9 mouse cellular contexts compared by ENCODE assay signal in the genomic region with DNA sequence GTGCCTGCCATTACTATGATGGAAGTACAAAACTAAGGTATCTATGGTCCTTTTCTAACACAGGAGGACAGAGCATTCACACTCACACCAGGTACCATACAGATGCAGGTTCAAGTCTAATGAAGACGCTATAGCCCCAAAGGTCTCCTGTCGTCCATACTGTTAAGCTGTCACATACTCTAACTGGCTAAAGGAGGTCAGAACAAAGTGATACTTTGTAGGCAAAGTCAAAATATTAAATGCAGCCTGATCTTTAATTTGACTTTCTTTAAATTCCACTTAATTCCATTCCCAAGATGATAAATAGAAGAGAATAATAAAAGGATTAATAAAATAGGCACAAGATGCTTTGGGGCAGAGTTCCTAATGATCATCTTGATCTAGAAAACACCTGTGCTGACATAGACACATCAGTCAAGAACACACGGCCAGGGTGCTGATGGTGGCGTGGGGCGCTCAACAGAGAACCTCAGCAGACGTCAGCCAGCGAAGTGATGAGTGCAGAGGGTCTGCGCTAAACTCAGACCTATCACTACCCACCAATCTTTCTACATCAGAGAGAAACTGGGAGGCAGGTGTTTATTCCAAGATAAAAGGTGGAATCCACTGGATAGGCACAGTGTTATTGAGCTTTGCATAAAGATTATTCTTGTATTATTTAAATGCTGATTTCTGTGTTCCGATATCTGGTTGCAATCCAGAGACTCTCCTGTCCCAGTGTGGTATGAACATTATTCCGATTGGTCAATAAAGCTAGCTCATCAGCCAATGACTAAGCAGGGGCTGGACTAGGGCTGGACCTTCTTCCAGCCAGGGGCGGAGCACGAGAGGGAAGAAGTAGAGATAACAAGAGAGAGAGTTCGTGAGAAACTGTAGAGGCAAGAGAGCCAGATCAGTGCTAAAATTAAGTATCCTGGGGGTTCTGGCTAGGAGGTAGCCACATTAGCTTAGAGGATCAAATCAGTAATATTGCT. TPM values are rescaled to one million over a fixed set of nuclear protein-coding genes. Genes with fewer than 3 reads are reported as not detected.
DNase-seq lines count a peak whose midpoint lies in the region; ATAC-seq and TF ChIP-seq lines count a peak whose summit lies in the region.
"Had no signal": no experiment of that assay in that cellular context is flagged by ENCODE, and none has a peak within 500 bp of the region (broad histone marks: within the 10 kb centered on the region; RNA-seq: fewer than 3 reads in every experiment).

No protein-coding gene starts in this region.

- no peak overlapping the region for H3K4me2 ChIP-seq in stomach, postnatal 0 days (replicated peaks; ENCODE audit: low read depth)

- peak; percentile 33 for DNase-seq in adrenal gland, postnatal 10 days
- no peak for DNase-seq in adrenal gland, adult 18-20 months (ENCODE audit: low spot score in 2 of 2)
- DNase-seq in retina, postnatal 1 day = peak; percentile 29
- DNase-seq in retina, embryonic 14.5 days (ENCODE audit: low spot score) = no peak
- peak; percentile 67 for DNase-seq in liver, adult 2 months (ENCODE audit: extremely low read depth, low read depth, low spot score)
- DNase-seq in stomach, postnatal 0 days (ENCODE audit: low spot score) = peak; percentile 36
- no peak for DNase-seq in adipocyte (ENCODE audit: low spot score)
- DNase-seq in frontal cortex, postnatal 14 days (ENCODE audit: low spot score in 2 of 2) = no peak
- DNase-seq: right cerebral cortex, postnatal 14 days had no signal

- H3K9me3 ChIP-seq in stomach, postnatal 0 days (ENCODE audit: control insufficient read depth, low read length) = no peaks in the 10 kb centered on the region

- H3K9ac ChIP-seq in liver, adult 2 months (ENCODE audit: low read depth, low read length) = no peak overlapping the region
- H3K9ac ChIP-seq in stomach, postnatal 0 days (ENCODE audit: low read length) = no peak overlapping the region

- TF ChIP-seq POLR2A in liver, adult 2 months (IDR thresholded peaks at IDR 0.05; ENCODE audit: extremely low read depth, insufficient read depth, low read length) = no peak

- ATAC-seq in stomach, postnatal 0 days (ENCODE audit: low FRiP score, low TSS enrichment) = peak; percentile 68

- peaks cover 6% of the 10 kb centered on the region; the same call in 1 of the 2 replicates for H3K36me3 ChIP-seq in liver, adult 2 months (ENCODE audit: control insufficient read depth, insufficient read depth, low read length)
- H3K36me3 ChIP-seq in stomach, postnatal 0 days (ENCODE audit: control insufficient read depth, insufficient read depth, low read length) = peaks cover 5% of the 10 kb centered on the region; the same call in 1 of the 2 replicates

- 62% methylated on average over 13 of the region's 13 CpGs for WGBS in liver, adult 2 months
- WGBS in stomach, postnatal 0 days = 64% methylated on average over 13 of the region's 13 CpGs

- H3K27ac ChIP-seq in liver, adult 2 months (replicated peaks; ENCODE audit: insufficient read depth, low read depth, low read length) = no peak overlapping the region
- no peak overlapping the region for H3K27ac ChIP-seq in stomach, postnatal 0 days (replicated peaks)

- no peak for TF ChIP-seq CTCF in liver, adult 2 months (IDR thresholded peaks at IDR 0.05; ENCODE audit: low read depth, low read length)
- TF ChIP-seq CTCF in stomach, postnatal 0 days (IDR thresholded peaks at IDR 0.05; ENCODE audit: low read depth) = no peak

- H3K4me3 ChIP-seq in liver, adult 2 months (ENCODE audit: insufficient read depth, low read depth, low read length) = no peak overlapping the region
- H3K4me3 ChIP-seq in stomach, postnatal 0 days (ENCODE audit: low read depth, low read length) = no peak overlapping the region

- no peaks in the 10 kb centered on the region for H3K4me1 ChIP-seq in liver, adult 2 months (ENCODE audit: control insufficient read depth, insufficient read depth, low read length)
- H3K4me1 ChIP-seq in stomach, postnatal 0 days (replicated peaks; ENCODE audit: control insufficient read depth, insufficient read depth) = no peaks in the 10 kb centered on the region

- H3K27me3 ChIP-seq in liver, adult 2 months (ENCODE audit: control insufficient read depth, insufficient read depth, low read length) = no peaks in the 10 kb centered on the region
- no peaks in the 10 kb centered on the region for H3K27me3 ChIP-seq in stomach, postnatal 0 days (ENCODE audit: control insufficient read depth, insufficient read depth, low read length)

- no peak for TF ChIP-seq EP300 in stomach, postnatal 0 days (optimal IDR thresholded peaks at IDR 0.05)

- H3K79me2 ChIP-seq in liver, adult 2 months (ENCODE audit: control insufficient read depth, insufficient read depth, low read length) = no peaks in the 10 kb centered on the region

RNA-seq across cellular contexts. Expression of a gene that starts 50.0 kb away (rescaled TPM):
- total RNA-seq in adrenal gland, postnatal 10 days (2021) = 10 to 100 TPM; 42.4 to 50.9 TPM
- total RNA-seq in adrenal gland, adult 18-20 months (2021) = 10 to 100 TPM; 62.9 to 67.4 TPM
- total RNA-seq in liver, adult 2 months (2014; rRNA removed) = 155 and 159 TPM in 2 replicates
- 32.4 and 40.2 TPM in 2 replicates for polyA plus RNA-seq in liver, adult 2 months (2012; rRNA removed)
- polyA plus RNA-seq in stomach, postnatal 0 days (2015; fragmentation: Nextera tagmentation; extraction: Ambion mirVana) = 44.9 and 49.5 TPM in 2 replicates

Comparison
In these comparisons a context has a peak if more than half of its experiments do, and no peak if none do; other contexts are left out.
1. DNase-seq: peak in adrenal gland, postnatal 10 days (single experiment), retina, postnatal 1 day (single experiment), liver, adult 2 months (single experiment) and stomach, postnatal 0 days (single experiment); none in adrenal gland, adult 18-20 months (0 of 2), retina, embryonic 14.5 days (single experiment), adipocyte (single experiment) and frontal cortex, postnatal 14 days (0 of 2).